Mouse (Mus musculus) small intestine, adult 2 months (tissue): ENCODE data around the gene Atp2b1.

ENCODE experiments used
- CTCF ChIP-seq: fragments of 200-500 bp; IDR thresholded peaks from 2 replicates; pipeline ENCODE4 v1.5.1; 2012; ENCODE audit warnings: low read depth, mild to moderate bottlenecking, control low read depth, inconsistent platforms, low read length, moderate library complexity, mixed read lengths; ENCODE audit not compliant: insufficient replicate concordance, insufficient read length; ENCODE audit errors: extremely low read depth
- POLR2A ChIP-seq: fragments of 200-500 bp; IDR thresholded peaks from 2 replicates; pipeline ENCODE4 v1.6.1; 2012; ENCODE audit warnings: low read depth, mild to moderate bottlenecking, control low read depth, inconsistent platforms, low read length, moderate library complexity

GRCm38 (mm10) chr10:98978766-98979165, 64.6 kb downstream of the Atp2b1 start:
- TF ChIP-seq CTCF (no peak), POLR2A (no peak)
